Mouse (Mus musculus) c-Kit-negative CD71-positive TER-119-positive erythroid progenitor cells, embryonic 14.5 days (primary cell): ENCODE measurements around the gene Cnot10.

Source experiments
- DNase-seq: peaks from one replicate; pipeline ENCODE4 v3.0.0-alpha.2; 2013; ENCODE audit warnings: low read depth, low spot score

Gene Cnot10

GRCm38 (mm10) chr9:114639839-114640646 lies at the start of gene Cnot10:
Gene Cnot10, minus strand, starts transcription at chr9:114640184.
- DNase-seq = peak; percentile 95

DNA sequence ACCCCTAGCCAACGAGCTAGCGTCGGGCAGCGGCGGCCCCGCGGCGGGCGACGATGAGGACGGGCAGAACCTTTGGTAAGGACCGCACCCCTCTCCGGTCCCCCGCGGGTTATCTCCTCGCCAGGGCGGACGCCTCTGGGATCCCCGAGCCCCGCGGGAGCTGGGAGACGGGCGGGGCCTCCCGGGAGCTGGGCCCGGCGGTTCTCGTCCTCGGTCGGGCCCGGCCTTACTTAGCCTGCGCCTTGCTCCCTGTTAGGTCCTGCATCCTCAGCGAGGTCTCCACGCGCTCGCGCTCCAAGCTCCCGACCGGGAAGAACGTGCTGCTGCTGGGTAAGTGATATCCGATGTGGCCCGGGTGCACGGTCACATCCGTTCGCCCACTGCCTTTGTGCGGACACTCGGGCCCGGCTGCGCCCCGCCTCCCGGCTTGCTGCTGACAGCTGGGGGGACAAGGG lies 49.0 kb upstream of the Cnot10 start:
- peak; percentile 66 for DNase-seq

GRCm38 (mm10) chr9:114688252-114688952 lies 48.4 kb upstream of the Cnot10 start, which contains the start of gene Dync1li1:
Gene Dync1li1, plus strand, starts transcription at chr9:114688790.
- DNase-seq = peak; percentile 96

DNA sequence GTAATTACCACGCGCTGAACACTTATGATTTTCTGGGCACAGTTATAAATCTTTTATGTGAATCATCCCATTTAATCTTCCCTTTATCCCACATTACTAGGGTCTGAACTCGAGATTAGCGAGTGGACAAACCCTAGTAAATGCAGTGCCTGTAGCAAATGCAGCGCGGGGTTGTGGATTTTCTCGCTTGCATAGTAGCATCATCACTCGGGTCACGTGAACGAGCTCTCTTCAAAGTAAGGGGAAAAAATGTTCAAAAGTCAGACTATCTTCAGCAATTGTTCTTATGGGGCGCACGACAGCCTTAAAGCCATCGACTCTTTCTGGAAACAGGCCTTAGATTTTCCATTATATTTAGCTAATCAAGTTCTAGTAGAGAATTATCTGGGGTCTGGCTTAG lies 47.7 kb upstream of the Cnot10 start:
- DNase-seq = no peak

GRCm38 (mm10) chr9:114686245-114686644 lies 46.3 kb upstream of the Cnot10 start:
- DNase-seq = no peak

DNA sequence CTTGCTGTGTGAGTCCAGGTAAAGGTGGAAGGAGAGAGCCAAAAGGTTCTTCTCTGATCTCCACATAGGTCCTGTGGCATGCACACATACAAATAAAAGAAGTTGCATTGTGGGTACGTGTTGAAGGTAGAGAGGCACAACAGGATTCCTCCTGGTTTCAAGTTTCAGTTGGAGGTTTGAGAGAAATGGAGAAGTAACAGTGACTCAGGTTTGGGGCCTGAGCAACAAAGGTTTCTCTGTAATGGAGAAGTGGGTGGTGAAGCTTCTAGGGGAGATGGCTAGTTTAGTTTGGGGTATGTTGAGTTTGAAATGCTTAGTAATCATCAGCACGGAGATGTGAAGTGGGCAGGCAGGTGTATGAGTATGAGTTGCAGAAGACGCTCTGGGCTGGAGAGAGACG lies 42.2 kb upstream of the Cnot10 start:
- DNase-seq = no peak

DNA sequence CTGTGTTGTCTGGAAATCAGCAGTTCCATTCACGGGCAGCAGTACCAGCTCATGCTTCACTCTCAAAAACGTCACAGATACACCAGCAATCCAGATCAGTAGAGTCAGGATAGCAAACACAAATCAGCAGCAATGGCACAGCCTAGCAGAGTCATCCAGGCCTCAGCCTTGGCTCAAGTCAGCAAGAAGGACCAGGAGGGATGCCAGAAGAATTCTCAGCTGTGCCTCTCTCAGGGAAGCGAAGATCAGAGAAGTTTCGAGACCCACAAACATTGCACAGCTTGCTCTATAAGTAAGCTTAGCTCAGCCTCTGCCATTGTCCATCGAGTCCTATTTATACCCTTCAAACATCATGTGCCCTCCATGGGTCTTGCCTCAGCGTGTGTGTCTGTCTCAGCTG lies 40.5 kb upstream of the Cnot10 start:
- no peak for DNase-seq

DNA sequence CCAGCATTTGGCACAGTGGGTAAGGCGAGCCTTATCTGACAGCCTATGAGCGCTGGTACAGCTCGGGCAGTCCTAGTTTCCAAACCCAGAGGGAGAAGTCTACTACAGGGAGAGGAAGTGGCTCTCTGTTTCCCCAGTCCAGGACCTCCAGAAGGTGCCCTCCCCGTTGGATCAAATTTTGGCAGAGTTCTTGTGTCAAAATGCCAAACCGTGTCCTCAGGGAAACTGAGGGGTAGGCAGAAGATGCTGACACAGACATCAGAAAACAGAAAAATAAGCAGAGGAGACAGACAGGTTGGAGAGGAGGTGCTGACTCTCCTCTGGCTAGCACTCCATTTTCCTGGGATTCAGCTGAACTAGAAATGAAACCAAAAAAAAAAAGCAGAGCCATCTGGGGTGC lies 40.0 kb upstream of the Cnot10 start:
- no peak for DNase-seq

GRCm38 (mm10) chr9:114678576-114678975 lies 38.6 kb upstream of the Cnot10 start:
- no peak for DNase-seq

GRCm38 (mm10) chr9:114673626-114674025 lies 33.6 kb upstream of the Cnot10 start:
- DNase-seq = no peak

GRCm38 (mm10) chr9:114672703-114673561 lies 32.9 kb upstream of the Cnot10 start:
- DNase-seq = no peak

DNA sequence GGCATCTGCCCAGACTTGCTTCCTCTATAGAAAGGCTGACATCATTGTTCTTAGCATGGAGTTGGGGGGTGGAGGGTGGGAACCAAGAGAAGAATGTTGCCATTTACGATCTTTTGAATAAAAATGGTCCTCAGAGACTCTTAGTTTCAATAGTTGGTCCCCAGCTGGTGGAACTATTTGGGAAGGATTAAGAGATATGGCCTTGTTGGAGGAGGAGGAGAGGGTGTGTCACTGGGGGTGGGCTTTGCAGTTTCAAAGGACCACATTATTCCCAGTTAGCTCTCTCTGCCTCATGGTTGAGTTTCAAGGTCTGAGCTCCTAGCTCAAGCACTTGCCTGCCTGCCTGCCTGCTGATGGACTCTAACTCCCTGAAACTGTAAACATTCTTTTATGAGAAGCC lies 32.0 kb upstream of the Cnot10 start:
- no peak for DNase-seq

DNA sequence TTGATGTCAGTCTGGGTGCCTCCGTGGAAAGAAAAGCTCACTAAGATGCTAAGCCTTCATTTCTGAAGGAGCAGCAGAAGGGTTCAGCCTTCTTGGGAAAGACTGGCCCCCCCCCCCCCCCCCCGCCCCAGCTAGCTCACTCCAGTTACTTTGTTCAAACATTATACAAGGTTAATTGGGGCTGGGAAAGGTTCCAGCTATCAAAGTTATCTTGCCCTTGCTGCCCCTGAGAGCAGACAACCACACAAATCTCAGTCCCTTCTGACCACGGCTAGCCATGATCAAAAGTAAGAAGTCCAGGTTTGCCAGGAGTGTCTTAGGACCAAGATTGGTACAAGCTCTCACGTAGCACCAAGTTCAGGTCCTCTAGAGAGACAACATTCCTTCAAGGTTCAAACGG lies 29.0 kb upstream of the Cnot10 start:
- DNase-seq = no peak

- no peak for DNase-seq
These were observed 28.1 kb upstream of the Cnot10 start for GRCm38 (mm10) chr9:114668047-114668446.

DNA sequence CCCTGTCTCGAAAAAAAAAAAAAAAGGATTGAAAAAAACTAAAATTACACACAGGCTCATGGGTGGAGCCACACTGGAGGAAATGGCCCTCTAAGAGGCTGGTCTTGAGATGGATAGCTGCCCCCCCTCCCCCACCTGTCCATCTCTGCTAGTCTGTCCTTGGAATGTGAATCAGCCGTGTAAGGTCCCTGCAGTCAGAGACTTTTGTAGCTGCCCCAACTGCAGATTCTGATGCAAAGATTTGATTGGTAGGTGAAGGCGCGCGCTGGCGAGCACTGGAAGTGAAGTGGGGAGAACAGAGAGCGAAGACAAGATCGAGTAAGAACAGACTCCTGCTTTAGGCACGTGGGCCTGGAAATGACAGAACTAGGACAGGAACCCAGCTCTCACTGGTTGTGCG lies 26.9 kb upstream of the Cnot10 start:
- DNase-seq = no peak

GRCm38 (mm10) chr9:114663782-114664181 lies 23.8 kb upstream of the Cnot10 start:
- no peak for DNase-seq

DNA sequence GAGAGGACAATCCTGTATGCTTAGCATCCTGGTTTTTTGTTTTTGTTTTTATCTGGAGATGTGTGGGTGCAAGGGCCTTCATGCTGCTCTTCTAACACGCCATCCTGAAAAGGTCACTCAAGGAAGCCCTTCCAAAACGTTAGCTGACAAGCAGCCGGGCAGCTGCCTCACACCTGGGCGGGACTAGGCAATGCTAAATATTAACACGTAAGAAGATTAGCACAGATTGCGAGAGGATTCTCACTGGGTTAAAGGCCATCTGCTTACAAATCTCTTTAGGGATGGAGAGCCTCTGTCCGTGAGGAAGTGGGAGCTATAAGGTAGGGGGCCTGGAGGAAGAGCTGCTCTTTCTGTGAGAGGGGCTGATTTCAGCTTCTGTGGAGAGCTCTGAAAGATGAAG lies 22.0 kb upstream of the Cnot10 start:
- no peak for DNase-seq

DNA sequence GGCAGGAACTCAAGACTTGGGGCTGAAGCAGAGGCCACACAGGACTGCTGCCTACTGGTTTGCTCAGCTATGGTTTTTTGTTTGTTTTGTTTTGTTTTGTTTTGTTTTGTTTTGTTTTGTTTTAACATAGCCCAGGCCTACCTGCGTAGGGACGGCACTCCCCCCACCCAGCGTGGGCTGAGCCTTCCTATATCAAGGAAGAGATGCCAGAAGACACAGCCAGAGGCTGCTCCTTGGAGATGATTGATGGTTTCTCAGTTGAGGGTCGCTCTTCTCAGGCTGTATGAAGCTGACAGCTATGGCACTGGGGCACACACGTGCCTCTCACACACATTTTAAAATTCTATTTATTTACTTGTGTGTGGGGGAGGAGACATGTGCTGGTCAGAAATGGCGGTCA lies 21.0 kb upstream of the Cnot10 start:
- no peak for DNase-seq

DNA sequence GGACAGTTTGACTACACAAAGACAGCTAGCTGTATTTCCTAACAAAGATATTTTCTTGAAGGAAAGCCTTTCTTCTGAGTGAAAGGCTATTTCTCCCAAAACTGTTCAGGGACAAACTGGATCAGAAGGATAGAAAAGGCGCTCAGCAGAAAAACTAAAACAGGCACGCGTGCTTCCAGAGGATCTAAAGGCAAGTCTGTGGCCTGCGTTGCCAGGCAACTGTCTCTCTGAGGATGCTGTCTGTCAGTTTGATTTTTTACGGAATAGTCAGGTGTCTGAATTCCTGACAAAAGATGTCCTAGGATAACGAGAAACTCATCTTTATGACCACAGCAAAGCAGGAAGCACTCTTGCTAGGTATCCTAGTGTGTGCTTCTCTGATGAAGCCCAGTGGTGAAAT lies 20.5 kb upstream of the Cnot10 start:
- no peak for DNase-seq

DNA sequence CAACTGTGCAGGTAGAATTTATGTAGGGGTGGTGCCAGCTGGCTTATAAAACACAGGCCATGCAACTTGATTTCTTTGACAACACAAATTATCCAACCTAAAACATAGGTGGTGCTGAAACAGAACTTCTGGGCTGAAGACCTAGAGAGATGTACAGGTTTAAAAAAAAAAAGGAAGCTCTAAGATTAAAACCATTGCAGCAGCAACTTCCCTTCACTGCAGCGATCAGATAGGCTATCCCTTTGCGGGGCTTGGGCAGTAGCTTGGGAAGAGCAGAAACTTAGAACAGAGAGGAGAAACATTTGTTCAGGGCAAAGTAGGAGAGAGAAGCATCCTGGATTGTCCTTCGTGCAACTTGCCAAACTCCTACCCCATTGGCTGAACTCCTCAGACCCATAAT lies 16.7 kb upstream of the Cnot10 start:
- DNase-seq = no peak

GRCm38 (mm10) chr9:114655356-114655755 lies 15.4 kb upstream of the Cnot10 start:
- no peak for DNase-seq
